ENCODE assay signal across 1 mouse cellular context in genomic region chr16:23909015-23909354, GRCm38 (mm10). TPM values are rescaled to one million over a fixed set of nuclear protein-coding genes. Genes with fewer than 3 reads are reported as not detected.
"Had no signal": no experiment of that assay in that cellular context is flagged by ENCODE, and none has a peak within 500 bp of the region (broad histone marks: within the 10 kb centered on the region; RNA-seq: fewer than 3 reads in every experiment).

No protein-coding gene starts in this region.

RNA-seq across cellular contexts. Expression of gene Sst, which starts 18.2 kb away (rescaled TPM):
- total RNA-seq: neutrophil, adult 5-6 weeks had no signal

RNA-seq across cellular contexts. Expression of gene Rtp2, which starts 23.2 kb away (rescaled TPM):
- total RNA-seq: neutrophil, adult 5-6 weeks had no signal
